Mouse (Mus musculus) inflammation-experienced regulatory T-cells, adult 6 months (primary cell): ENCODE data around the gene Rgl2. TPM values are rescaled to one million over a fixed set of nuclear protein-coding genes. Genes with fewer than 3 reads are reported as not detected.
"Not testable (repeated sequence)": the region's sequence is repeated elsewhere in the genome, so short reads cannot be mapped to it uniquely, and the experiment has no call there.

Experiments used
- ATAC-seq: one replicate; pipeline ENCODE4 v1.8.0; 2017
- polyA plus RNA-seq, 3 experiments: library from polyadenylated mRNA; unstranded; fragments of 100-300 nt; shearing (Covaris generic); gene quantifications; one replicate each; pipeline ENCODE4 v1.2.1; 2017

The Rgl2 gene
- polyA plus RNA-seq, 3 experiments from 2014 or later = 14.3 to 37.4 (median 31.7) TPM

- ATAC-seq = peak; percentile 66
Observed at GRCm38 (mm10) chr17:33951021-33951946, 21.9 kb downstream of the Rgl2 start, which contains the start of gene B3galt4. TSS of gene B3galt4 (minus strand) at chr17:33951488.

- not testable (repeated sequence) for ATAC-seq
Observed at GRCm38 (mm10) chr17:33952015-33952414, 22.7 kb downstream of the Rgl2 start.

GRCm38 (mm10) chr17:33952879-33953278, 23.5 kb downstream of the Rgl2 start:
- no peak for ATAC-seq

- ATAC-seq = no peak
Observed at GRCm38 (mm10) chr17:33953310-33953709, 24.0 kb downstream of the Rgl2 start.

- ATAC-seq = no peak
Observed at GRCm38 (mm10) chr17:33953961-33954565, 24.7 kb downstream of the Rgl2 start.

- peak; percentile 3 for ATAC-seq
Observed at GRCm38 (mm10) chr17:33954646-33955554, 25.6 kb downstream of the Rgl2 start.

DNA sequence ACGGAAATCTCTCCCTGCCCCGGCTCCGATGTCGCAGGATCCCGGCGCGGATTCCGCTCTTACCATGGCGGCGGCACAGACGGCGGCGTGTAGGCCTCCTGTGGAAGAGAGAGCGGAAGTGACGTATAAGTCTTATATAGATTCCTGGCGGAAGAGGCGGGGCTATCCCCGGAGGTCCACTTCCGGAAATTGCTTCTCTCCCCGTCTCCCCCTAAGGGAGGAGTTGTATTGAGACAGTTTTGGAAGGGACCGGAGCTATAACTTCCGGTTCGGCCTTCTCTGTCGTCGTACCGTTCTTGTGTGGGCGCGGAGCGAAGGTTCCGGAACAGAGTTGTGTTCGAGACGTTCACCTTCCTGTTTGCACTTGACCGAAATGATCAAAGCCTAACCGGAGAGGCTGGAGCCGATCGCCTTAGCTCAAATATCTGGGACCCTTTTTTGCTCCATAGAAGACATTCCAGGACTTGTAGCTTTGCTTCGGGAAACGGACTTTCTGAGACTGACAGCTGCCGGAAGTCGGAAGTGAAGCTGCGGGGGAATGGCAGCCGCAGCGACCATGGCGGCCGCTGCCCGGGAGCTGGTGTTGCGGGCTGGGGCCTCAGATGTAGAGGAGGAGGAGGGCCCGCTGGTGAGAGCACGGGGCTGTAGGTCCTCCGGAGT, 26.3 kb downstream of the Rgl2 start, which contains the start of the genes Vps52 and Rps18:
Gene Vps52, plus strand, starts transcription at position 258 of the 660 bp plus-strand sequence.
Gene Rps18, minus strand, starts transcription at position 447 of the 660 bp plus-strand sequence.
- ATAC-seq = peak; percentile 81

DNA sequence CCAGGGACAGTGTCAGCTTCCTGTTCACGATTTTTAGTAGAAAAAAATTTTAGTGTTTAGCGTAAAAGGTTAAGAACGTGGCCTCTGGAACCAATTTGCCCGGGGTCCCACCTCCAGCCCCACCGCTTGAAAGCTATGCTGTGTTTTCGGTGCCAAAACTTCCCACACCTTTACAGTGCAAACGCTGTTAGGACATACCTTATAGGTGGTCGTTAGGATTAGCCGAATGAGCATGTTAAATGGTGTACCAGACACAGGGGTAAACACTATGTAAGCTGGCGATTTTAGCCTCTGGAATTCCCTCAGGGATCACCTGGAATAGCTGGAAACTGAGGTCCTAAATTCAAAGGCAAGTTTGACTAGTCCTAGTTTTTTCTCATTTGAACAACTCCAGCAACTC, 27.0 kb downstream of the Rgl2 start:
- no peak for ATAC-seq

GRCm38 (mm10) chr17:33957493-33957892, 28.1 kb downstream of the Rgl2 start:
- ATAC-seq = no peak

DNA sequence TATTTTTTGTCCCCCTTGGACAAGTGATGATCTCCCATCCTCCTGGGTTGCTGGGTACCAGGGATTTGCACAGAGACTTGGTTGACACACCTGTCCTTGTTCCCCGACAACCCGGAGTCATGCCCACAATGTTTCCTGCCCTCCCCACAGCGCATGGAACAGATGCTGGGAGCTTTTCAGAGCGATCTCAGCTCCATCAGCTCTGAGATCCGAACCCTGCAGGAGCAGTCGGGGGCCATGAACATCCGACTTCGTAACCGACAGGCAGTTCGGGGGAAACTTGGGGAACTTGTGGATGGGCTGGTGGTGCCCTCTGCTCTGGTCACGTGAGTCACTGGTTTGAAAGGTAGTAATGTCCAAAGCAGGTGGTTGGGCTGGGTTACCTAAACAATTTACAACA, 29.1 kb downstream of the Rgl2 start:
- no peak for ATAC-seq

DNA sequence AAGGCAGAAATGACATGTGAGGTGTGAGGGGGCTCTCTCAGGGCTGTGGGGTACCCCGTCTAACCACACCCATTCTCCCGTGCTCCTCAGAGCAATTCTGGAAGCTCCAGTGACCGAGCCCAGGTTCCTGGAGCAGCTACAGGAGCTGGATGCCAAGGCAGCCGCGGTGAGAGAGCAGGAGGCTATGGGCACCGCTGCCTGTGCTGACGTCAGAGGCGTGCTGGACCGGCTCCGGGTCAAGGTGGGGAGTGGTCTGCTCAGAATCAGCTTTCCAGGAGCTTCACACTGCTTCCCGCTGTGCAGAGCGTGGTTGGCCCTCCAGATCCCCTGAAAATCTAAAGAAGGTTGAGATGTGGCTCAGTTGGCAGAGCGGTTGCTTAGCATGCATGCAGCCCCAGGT, 29.8 kb downstream of the Rgl2 start:
- ATAC-seq = no peak

DNA sequence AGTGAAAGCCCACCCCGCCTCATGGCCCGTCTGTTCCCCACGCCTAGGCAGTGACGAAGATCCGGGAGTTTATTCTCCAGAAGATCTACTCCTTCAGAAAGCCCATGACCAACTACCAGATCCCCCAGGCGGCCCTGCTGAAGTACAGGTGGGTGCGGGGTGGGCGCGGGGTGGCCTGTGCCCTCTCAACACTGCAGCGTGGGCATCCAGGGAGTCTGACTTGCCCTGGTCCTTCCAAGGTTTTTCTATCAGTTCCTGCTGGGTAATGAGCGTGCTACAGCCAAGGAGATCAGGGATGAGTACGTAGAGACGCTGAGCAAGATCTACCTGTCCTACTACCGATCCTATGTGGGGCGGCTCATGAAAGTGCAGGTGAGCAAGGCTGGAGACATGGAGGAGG, 30.6 kb downstream of the Rgl2 start:
- ATAC-seq = no peak

GRCm38 (mm10) chr17:33962876-33963275, 33.5 kb downstream of the Rgl2 start:
- ATAC-seq = no peak

DNA sequence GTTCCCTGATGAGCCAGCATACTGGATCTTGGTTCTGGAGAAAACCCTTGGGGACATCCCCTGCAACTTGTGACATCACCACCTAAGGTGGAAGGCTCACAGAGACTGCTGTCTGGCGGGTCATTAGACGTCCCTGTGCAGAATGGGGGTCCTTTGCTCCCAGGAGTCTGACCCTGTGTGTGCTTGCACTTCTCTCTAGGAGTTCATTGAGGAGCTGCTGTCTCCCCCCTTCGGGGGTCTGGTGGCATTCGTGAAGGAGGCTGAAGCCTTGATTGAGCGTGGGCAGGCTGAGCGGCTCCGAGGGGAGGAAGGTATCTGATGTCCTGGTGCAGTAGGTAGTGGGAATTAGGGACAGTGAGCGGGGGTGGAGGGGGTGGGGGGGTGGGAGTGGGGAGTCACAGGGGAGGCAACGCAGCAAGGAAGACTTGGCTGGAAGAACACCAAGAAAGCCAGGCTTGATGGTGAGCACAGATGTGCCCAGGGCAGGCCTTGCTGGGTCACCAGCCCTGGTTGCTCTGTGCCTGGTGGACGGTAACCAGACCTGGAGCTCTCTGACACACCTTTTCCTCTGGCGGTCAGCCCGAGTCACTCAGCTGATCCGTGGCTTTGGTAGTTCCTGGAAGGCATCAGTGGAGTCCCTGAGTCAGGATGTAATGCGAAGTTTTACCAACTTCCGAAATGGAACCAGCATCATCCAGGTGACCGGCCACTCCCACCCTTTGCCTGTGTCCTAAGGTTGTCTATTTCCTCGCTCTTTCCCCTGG, 35.9 kb downstream of the Rgl2 start:
- no peak for ATAC-seq

GRCm38 (mm10) chr17:33965846-33966550, 36.7 kb downstream of the Rgl2 start:
- no peak for ATAC-seq

DNA sequence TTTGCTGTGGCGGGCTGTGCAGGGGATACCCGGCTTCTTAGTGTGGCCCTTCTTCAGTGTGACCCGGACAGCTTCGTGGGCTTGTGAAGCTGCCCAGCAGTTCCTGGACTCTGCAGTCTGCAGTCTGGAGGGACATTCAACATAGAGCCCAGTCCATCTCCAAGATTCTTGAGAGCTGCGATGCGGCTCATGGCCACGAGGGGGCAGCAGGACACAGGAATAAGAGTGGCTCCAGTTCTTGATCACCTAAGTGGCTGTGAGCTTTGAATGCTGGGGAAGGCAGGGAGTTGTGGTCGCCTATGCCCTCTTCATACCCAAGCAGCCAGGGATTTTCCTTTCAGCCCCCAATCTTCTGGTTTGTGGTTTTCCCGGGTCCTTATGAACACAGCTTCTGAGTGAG, 39.1 kb downstream of the Rgl2 start:
- ATAC-seq = peak; percentile 87

DNA sequence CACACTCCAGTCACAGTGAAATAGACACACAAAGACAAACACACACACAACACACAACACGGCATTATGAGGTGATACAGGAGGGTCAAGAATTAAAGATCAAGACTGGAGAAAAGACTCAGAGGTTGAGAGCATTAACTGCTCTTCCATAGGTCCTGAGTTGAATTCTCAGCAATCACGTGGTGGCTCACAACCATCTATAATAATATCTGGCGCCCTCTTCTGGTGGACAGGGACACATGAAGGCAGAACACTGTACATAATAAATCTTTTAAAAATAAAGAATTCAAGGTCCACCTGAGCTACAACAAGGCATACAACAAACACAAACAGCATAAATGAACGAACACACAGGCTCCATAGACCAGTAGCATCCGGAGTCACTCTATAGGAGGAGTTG, 39.6 kb downstream of the Rgl2 start:
- ATAC-seq = peak; percentile 57

- ATAC-seq = no peak
Observed at GRCm38 (mm10) chr17:33969394-33969793, 40.1 kb downstream of the Rgl2 start.

GRCm38 (mm10) chr17:33972691-33973090, 43.3 kb downstream of the Rgl2 start:
- ATAC-seq = no peak

DNA sequence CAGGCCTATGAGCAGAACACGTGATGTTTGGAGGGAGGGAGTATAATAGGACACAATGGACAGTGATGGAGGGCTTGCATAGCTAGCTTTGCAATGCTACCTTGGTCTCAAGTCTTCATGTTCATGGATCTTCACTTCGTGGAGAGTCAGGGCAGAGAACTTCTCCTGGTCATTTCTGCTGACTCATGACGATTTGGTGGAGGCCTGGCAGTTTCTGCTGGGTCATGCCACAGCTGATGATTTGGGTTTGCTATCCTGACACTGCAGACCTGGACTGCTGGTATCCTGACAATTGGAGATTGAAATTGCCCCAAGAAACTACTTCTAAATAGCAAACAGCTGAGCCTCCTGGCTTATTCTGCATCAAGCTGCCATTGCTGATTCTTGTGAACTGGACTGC, 44.2 kb downstream of the Rgl2 start:
- ATAC-seq = no peak
